Comparison of ENCODE assay signal across 1 mouse cellular context in the genomic region with DNA sequence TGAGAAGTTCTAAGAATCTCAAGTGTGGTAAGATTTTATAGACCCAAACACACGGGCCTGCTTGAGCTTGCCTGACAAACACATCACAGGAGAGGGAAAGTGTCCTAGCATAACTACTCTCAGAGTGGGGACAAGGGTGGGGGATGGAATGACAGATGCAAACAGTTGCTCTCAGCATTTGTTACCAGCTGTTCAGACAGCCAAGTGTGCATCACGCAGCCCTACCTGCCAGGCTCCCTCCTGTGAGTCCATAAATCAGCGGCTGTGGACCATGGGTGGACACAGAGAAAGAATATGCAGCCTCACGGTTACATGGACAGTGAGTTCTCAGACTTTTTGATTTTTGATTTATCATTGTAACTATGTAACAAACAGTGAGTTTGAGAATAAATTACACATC.
TF ChIP-seq lines count a peak whose summit lies in the region.

No protein-coding gene starts in this region.

TF ChIP-seq in MEL, 35 proteins besides CTCF, POLR2A, EP300 and RAD21:
- TF ChIP-seq POLR2AphosphoS2 (IDR thresholded peaks at IDR 0.05; ENCODE audit: low read length) (no peak), NELFE (IDR thresholded peaks at IDR 0.05; ENCODE audit: low read depth, low read length) (no peak), MAFK (IDR thresholded peaks at IDR 0.05; ENCODE audit: borderline replicate concordance, low read depth, low read length) (no peak), ZNF384 (IDR thresholded peaks at IDR 0.05; ENCODE audit: low read depth, low read length) (no peak), TCF12 (IDR thresholded peaks at IDR 0.05; ENCODE audit: low read depth, low read length) (no peak), CHD2 (IDR thresholded peaks at IDR 0.05; ENCODE audit: low read length) (no peak), MYC (IDR thresholded peaks at IDR 0.05; ENCODE audit: low read depth, low read length) (no peak), USF1 (IDR thresholded peaks at IDR 0.05; ENCODE audit: low read depth, low read length) (no peak), GABPA (IDR thresholded peaks at IDR 0.05; ENCODE audit: low read depth, low read length) (no peak), HCFC1 (IDR thresholded peaks at IDR 0.05; ENCODE audit: low read depth, low read length) (no peak), MEF2A (IDR thresholded peaks at IDR 0.05; ENCODE audit: extremely low read depth, insufficient replicate concordance, low read depth, low read length, poor library complexity, severe bottlenecking) (no peak), CHD1 (IDR thresholded peaks at IDR 0.05; ENCODE audit: low read depth, low read length) (no peak), TBP (IDR thresholded peaks at IDR 0.05; ENCODE audit: low read depth, low read length) (no peak), MAX (IDR thresholded peaks at IDR 0.05; ENCODE audit: low read length) (no peak), TAL1 (IDR thresholded peaks at IDR 0.05; ENCODE audit: low read length) (no peak), KAT2A (conservative IDR thresholded peaks at IDR 0.05; ENCODE audit: low read depth, low read length) (no peak)
